Mouse (Mus musculus) myocyte (in vitro differentiated cells): ENCODE data around the gene Ndufb2.

Experiments used
- CEBPB ChIP-seq: IDR thresholded peaks from 2 replicates; pipeline ENCODE4 v1.6.1; 2011; ENCODE audit warnings: mild to moderate bottlenecking, moderate library complexity; ENCODE audit not compliant: poor library complexity, insufficient read depth, severe bottlenecking
- E2F4 ChIP-seq: IDR thresholded peaks from one replicate; pipeline ENCODE4 v1.6.1; 2011; ENCODE audit warnings: mild to moderate bottlenecking, control low read depth, moderate library complexity; ENCODE audit not compliant: insufficient read depth
- MAX ChIP-seq: IDR thresholded peaks from one replicate; pipeline ENCODE4 v1.6.1; 2011; ENCODE audit warnings: low read depth, mild to moderate bottlenecking, control low read depth
- MYOG ChIP-seq, 3 experiments: IDR thresholded peaks; one replicate each; pipeline ENCODE4 v1.6.1; 2011; ENCODE audit warnings: control low read depth in 2 of 3, low read depth in 2 of 3, mild to moderate bottlenecking in 2 of 3; ENCODE audit not compliant: insufficient read length in 2 of 3, control insufficient read depth in 1 of 3, insufficient read depth in 1 of 3
- POLR2A ChIP-seq: IDR thresholded peaks from one replicate; pipeline ENCODE4 v1.6.1; 2011; ENCODE audit warnings: low read depth, mild to moderate bottlenecking, control low read depth, moderate library complexity; ENCODE audit not compliant: insufficient read length
- POLR2AphosphoS2 ChIP-seq: IDR thresholded peaks from one replicate; pipeline ENCODE4 v1.6.1; 2011; ENCODE audit warnings: low read depth, control low read depth; ENCODE audit not compliant: insufficient read length
- TCF12 ChIP-seq: IDR thresholded peaks from one replicate; pipeline ENCODE4 v1.6.1; 2011; ENCODE audit warnings: mild to moderate bottlenecking, control low read depth; ENCODE audit not compliant: poor library complexity, insufficient read depth, severe bottlenecking
- TCF3 ChIP-seq: IDR thresholded peaks from one replicate; pipeline ENCODE4 v1.6.1; 2011; ENCODE audit warnings: low read depth, control low read depth; ENCODE audit not compliant: insufficient read length
- USF1 ChIP-seq: IDR thresholded peaks from one replicate; pipeline ENCODE4 v1.6.1; 2011; ENCODE audit warnings: low read depth, mild to moderate bottlenecking, control low read depth, moderate library complexity

DNA sequence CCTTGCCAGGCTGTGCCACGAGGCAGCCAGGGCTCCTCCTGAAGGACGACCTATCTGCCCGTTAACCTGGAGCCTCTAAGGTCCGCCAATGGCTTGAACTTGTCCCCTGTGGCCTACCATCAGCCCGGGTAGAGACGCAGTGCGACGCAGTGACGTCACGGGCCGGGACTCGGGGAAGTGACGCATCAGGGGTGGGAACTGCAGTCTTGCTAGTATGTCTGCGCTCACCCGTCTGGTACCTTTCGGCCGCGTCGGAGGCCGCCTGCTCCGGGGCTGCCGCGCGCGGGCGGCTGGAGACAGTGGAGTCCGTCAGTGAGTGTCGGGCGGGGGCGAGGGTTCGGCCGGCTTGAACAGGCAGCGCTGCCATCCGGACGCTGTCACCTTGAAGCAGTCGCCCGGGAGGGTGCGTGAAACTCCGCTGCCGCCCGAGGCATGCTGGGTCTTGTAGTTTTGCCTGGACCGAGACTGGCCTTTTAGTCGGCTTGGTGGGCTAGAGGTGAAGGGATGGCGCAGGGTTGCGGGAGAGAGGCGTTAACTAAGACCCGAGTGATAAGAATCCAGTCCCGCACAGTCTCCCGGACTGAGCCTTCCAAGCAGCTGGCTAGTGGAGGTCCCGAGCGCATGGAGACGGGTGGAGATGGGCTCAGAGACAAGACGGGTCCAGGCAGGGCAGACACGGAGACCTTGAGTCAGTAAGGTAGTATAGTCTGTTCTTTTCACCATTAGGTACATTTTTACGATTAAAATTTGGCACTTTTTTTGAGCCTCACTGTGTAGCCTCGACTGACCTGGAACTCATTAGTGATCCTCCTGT lies at the start of gene Ndufb2:
- TF ChIP-seq POLR2A: peak; percentile 70
- no peak for TF ChIP-seq TCF12
- TF ChIP-seq POLR2AphosphoS2: peak; percentile 98
- no peak for TF ChIP-seq TCF3
- TF ChIP-seq CEBPB: no peak
- peak in 1 of 3 experiments; percentile 23 for TF ChIP-seq MYOG (IDR thresholded peaks at IDR 0.05; ENCODE audit: control insufficient read depth in 1 of 3, insufficient read depth in 1 of 3, insufficient read length in 2 of 3, low read depth in 2 of 3)
- TF ChIP-seq USF1: no peak
- TF ChIP-seq MAX: no peak
- no peak for TF ChIP-seq E2F4
